Mouse (Mus musculus) megakaryocyte, embryonic 14.5 days (primary cell): ENCODE results near the gene Dapk2.

Source experiments
- FLI1 ChIP-seq: IDR thresholded peaks from 2 replicates; pipeline ENCODE4 v1.6.1; 2012; ENCODE audit warnings: low read length, inconsistent platforms, mixed read lengths
- GATA1 ChIP-seq: IDR thresholded peaks from 3 replicates; pipeline ENCODE4 v1.6.1; 2012; ENCODE audit warnings: mixed read lengths, low read length, inconsistent platforms, borderline replicate concordance

- no peak for TF ChIP-seq GATA1
- no peak for TF ChIP-seq FLI1
Measured at GRCm38 (mm10) chr9:66124111-66124531, 33.9 kb upstream of the Dapk2 start.
